7 mouse cellular contexts compared by ENCODE assay signal in the genomic region with DNA sequence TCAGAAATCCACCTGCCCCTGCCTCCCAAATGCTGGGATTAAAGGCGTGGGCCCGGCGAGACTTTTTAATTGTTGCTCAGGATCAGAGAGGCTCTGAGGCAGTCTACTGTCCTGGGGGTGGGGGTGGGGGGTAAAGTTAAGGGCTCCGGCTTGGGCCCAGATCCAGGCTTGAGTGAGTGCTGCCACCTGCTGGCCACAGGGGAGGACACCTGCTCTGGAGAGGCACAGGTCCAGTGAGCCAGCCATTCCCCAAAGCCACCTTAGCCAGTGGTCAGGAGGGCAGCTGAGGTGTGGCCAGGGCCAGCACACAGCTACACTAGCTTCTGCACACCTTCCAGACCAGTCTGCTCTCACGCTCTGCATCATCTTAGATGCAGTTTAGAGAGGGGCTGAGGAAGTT. TPM values are rescaled to one million over a fixed set of nuclear protein-coding genes. Genes with fewer than 3 reads are reported as not detected.
DNase-seq lines count a peak whose midpoint lies in the region; ATAC-seq and TF ChIP-seq lines count a peak whose summit lies in the region.

No protein-coding gene starts in this region.

- 4% methylated on average over 5 of the region's 5 CpGs for WGBS in forebrain, embryonic 14.5 days
- 5% methylated on average over 5 of the region's 5 CpGs for WGBS in hindbrain, embryonic 13.5 days
- 3% methylated on average over 5 of the region's 5 CpGs for WGBS in limb, embryonic 14.5 days
- WGBS in midbrain, embryonic 15.5 days, result 8% methylated on average over 5 of the region's 5 CpGs
- 24% methylated on average over 5 of the region's 5 CpGs for WGBS in spleen, adult 2 months

- peak; percentile 86 for TF ChIP-seq CTCF in spleen, adult 2 months (IDR thresholded peaks at IDR 0.05; ENCODE audit: extremely low read depth, insufficient read depth, insufficient read length, insufficient replicate concordance)

- H3K4me2 ChIP-seq in forebrain, embryonic 14.5 days (ENCODE audit: low read length), result no peak overlapping the region
- H3K4me2 ChIP-seq in hindbrain, embryonic 13.5 days, result no peak overlapping the region
- no peak overlapping the region for H3K4me2 ChIP-seq in limb, embryonic 14.5 days (replicated peaks; ENCODE audit: low read depth, low read length, severe bottlenecking)
- no peak overlapping the region for H3K4me2 ChIP-seq in midbrain, embryonic 15.5 days

- peaks cover 39% of the 10 kb centered on the region for H3K36me3 ChIP-seq in forebrain, embryonic 14.5 days (ENCODE audit: control insufficient read depth, insufficient read depth, low read length)
- H3K36me3 ChIP-seq in hindbrain, embryonic 13.5 days, result peaks cover 43% of the 10 kb centered on the region
- peaks cover 43% of the 10 kb centered on the region for H3K36me3 ChIP-seq in limb, embryonic 14.5 days (ENCODE audit: control insufficient read depth, insufficient read depth, low read length)
- peaks cover 33% of the 10 kb centered on the region for H3K36me3 ChIP-seq in midbrain, embryonic 15.5 days (replicated peaks)
- H3K36me3 ChIP-seq in spleen, adult 2 months (ENCODE audit: control insufficient read depth, insufficient read depth, low read length), result peaks cover 19% of the 10 kb centered on the region

- peaks cover 10% of the 10 kb centered on the region; the same call in 1 of the 2 replicates for H3K4me1 ChIP-seq in forebrain, embryonic 14.5 days (ENCODE audit: control insufficient read depth, insufficient read depth, low read length)
- H3K4me1 ChIP-seq in hindbrain, embryonic 13.5 days (replicated peaks), result peaks cover 41% of the 10 kb centered on the region
- peaks cover 15% of the 10 kb centered on the region; the same call in 1 of the 2 replicates for H3K4me1 ChIP-seq in limb, embryonic 14.5 days (ENCODE audit: control insufficient read depth, insufficient read depth, low read length)
- H3K4me1 ChIP-seq in midbrain, embryonic 15.5 days, result peaks cover 37% of the 10 kb centered on the region
- 0 out of 2 replicates have a peak, but pooled peaks cover 4% of the 10 kb centered on the region for H3K4me1 ChIP-seq in spleen, adult 2 months (ENCODE audit: control insufficient read depth, insufficient read depth, insufficient read length)

- no peak for TF ChIP-seq POLR2A in limb, embryonic 14.5 days (IDR thresholded peaks at IDR 0.05; ENCODE audit: borderline replicate concordance, extremely low read depth, insufficient read depth, insufficient read length)
- TF ChIP-seq POLR2A in spleen, adult 2 months (IDR thresholded peaks at IDR 0.05; ENCODE audit: low read depth, low read length), result no peak

- H3K4me3 ChIP-seq in forebrain, embryonic 14.5 days (ENCODE audit: low read depth, low read length), result no peak overlapping the region
- H3K4me3 ChIP-seq in hindbrain, embryonic 13.5 days, result no peak overlapping the region
- H3K4me3 ChIP-seq in limb, embryonic 14.5 days (replicated peaks; ENCODE audit: low read length), result no peak overlapping the region
- H3K4me3 ChIP-seq in midbrain, embryonic 15.5 days, result no peak overlapping the region
- no peak overlapping the region for H3K4me3 ChIP-seq in spleen, adult 2 months (ENCODE audit: extremely low read depth, insufficient read depth, insufficient read length)

- H3K9ac ChIP-seq in forebrain, embryonic 14.5 days (ENCODE audit: low read length), result no peak overlapping the region
- H3K9ac ChIP-seq in hindbrain, embryonic 13.5 days, result no peak overlapping the region
- no peak overlapping the region for H3K9ac ChIP-seq in limb, embryonic 14.5 days (ENCODE audit: low read depth, low read length, severe bottlenecking)
- H3K9ac ChIP-seq in midbrain, embryonic 15.5 days, result no peak overlapping the region

- ATAC-seq in forebrain, embryonic 14.5 days, result peak; percentile 54
- peak; percentile 9; the same call in 1 of the 2 replicates for ATAC-seq in hindbrain, embryonic 13.5 days (ENCODE audit: low FRiP score)
- ATAC-seq in limb, embryonic 14.5 days (ENCODE audit: low FRiP score, low read depth), result peak; percentile 49
- ATAC-seq in midbrain, embryonic 15.5 days (replicated peaks), result peak; percentile 43

- H3K27me3 ChIP-seq in forebrain, embryonic 14.5 days (replicated peaks; ENCODE audit: control insufficient read depth, insufficient read depth, low read length), result peaks cover 14% of the 10 kb centered on the region; the same call in 1 of the 2 replicates
- H3K27me3 ChIP-seq in hindbrain, embryonic 13.5 days, result peaks cover 44% of the 10 kb centered on the region
- H3K27me3 ChIP-seq in limb, embryonic 14.5 days (ENCODE audit: control insufficient read depth, insufficient read depth, low read length), result peaks cover 32% of the 10 kb centered on the region
- peaks cover 15% of the 10 kb centered on the region for H3K27me3 ChIP-seq in midbrain, embryonic 15.5 days (replicated peaks)
- H3K27me3 ChIP-seq in spleen, adult 2 months (ENCODE audit: control insufficient read depth, insufficient read depth, low read length), result peaks cover 14% of the 10 kb centered on the region

- H3K9me3 ChIP-seq in forebrain, embryonic 14.5 days (replicated peaks; ENCODE audit: control insufficient read depth, low read length), result no peaks in the 10 kb centered on the region
- H3K9me3 ChIP-seq in hindbrain, embryonic 13.5 days, result no peaks in the 10 kb centered on the region
- no peaks in the 10 kb centered on the region for H3K9me3 ChIP-seq in limb, embryonic 14.5 days (ENCODE audit: control insufficient read depth, low read length)
- H3K9me3 ChIP-seq in midbrain, embryonic 15.5 days, result no peaks in the 10 kb centered on the region

- H3K27ac ChIP-seq in forebrain, embryonic 14.5 days (ENCODE audit: low read depth, low read length), result 0 out of 2 replicates have a peak overlapping the region, but pooled peaks have one; percentile 11
- H3K27ac ChIP-seq in hindbrain, embryonic 13.5 days, result peak overlapping the region; percentile 58; the same call in 1 of the 2 replicates
- no peak overlapping the region for H3K27ac ChIP-seq in limb, embryonic 14.5 days (replicated peaks; ENCODE audit: low read depth, low read length)
- H3K27ac ChIP-seq in midbrain, embryonic 15.5 days, result no peak overlapping the region
- H3K27ac ChIP-seq in spleen, adult 2 months (ENCODE audit: insufficient read depth, low read length), result no peak overlapping the region

- peak; percentile 83 for DNase-seq in Muller cell, postnatal 12 days (ENCODE audit: inconsistent ontology term)
- peak; percentile 58 for DNase-seq in c-Kit-positive CD71-negative TER-119-negative erythroid progenitor cells, embryonic 14.5 days (ENCODE audit: low read depth)
- peak; percentile 73 for DNase-seq in forebrain, embryonic 14.5 days (ENCODE audit: low spot score)
- DNase-seq in limb, embryonic 14.5 days (ENCODE audit: low spot score), result peak; percentile 58
- peak; percentile 12 to 65 for DNase-seq in spleen, adult 2 months (ENCODE audit: low read depth in 1 of 2, low spot score in 2 of 2)

RNA-seq across cellular contexts. Expression of a gene that starts 35.0 kb away (rescaled TPM):
- polyA plus RNA-seq in forebrain, embryonic 14.5 days (2014; fragmentation: Nextera tagmentation; extraction: Ambion mirVana), result 37.0 and 43.8 TPM in 2 replicates
- 37.8 and 44.5 TPM in 2 replicates for polyA plus RNA-seq in hindbrain, embryonic 13.5 days (2015; fragmentation: Nextera tagmentation; extraction: Ambion mirVana)
- 45.9 and 48.9 TPM in 2 replicates for polyA plus RNA-seq in limb, embryonic 14.5 days (2012; rRNA removed)
- 50.2 and 53.9 TPM in 2 replicates for polyA plus RNA-seq in limb, embryonic 14.5 days (2014; fragmentation: Nextera tagmentation; extraction: Ambion mirVana)
- polyA plus RNA-seq in midbrain, embryonic 15.5 days (2015; fragmentation: Nextera tagmentation; extraction: Ambion mirVana), result 26.8 and 35.5 TPM in 2 replicates
- 23.4 and 23.9 TPM in 2 replicates for polyA plus RNA-seq in spleen, adult 2 months (2012; rRNA removed)

RNA-seq across cellular contexts. Expression of a gene that starts 35.2 kb away (rescaled TPM):
- 207 and 220 TPM in 2 replicates for polyA plus RNA-seq in forebrain, embryonic 14.5 days (2014; fragmentation: Nextera tagmentation; extraction: Ambion mirVana)
- polyA plus RNA-seq in hindbrain, embryonic 13.5 days (2015; fragmentation: Nextera tagmentation; extraction: Ambion mirVana), result 164 and 165 TPM in 2 replicates
- 182 and 259 TPM in 2 replicates for polyA plus RNA-seq in limb, embryonic 14.5 days (2012; rRNA removed)
- polyA plus RNA-seq in limb, embryonic 14.5 days (2014; fragmentation: Nextera tagmentation; extraction: Ambion mirVana), result 173 and 185 TPM in 2 replicates
- polyA plus RNA-seq in midbrain, embryonic 15.5 days (2015; fragmentation: Nextera tagmentation; extraction: Ambion mirVana), result 182 and 184 TPM in 2 replicates
- 24.7 and 34.9 TPM in 2 replicates for polyA plus RNA-seq in spleen, adult 2 months (2012; rRNA removed)

RNA-seq across cellular contexts. Expression of a gene that starts 46.5 kb away (rescaled TPM):
- 1.9 and 2.5 TPM in 2 replicates for polyA plus RNA-seq in forebrain, embryonic 14.5 days (2014; fragmentation: Nextera tagmentation; extraction: Ambion mirVana)
- 5.2 and 5.7 TPM in 2 replicates for polyA plus RNA-seq in hindbrain, embryonic 13.5 days (2015; fragmentation: Nextera tagmentation; extraction: Ambion mirVana)
- 3.3 and 4.8 TPM in 2 replicates for polyA plus RNA-seq in limb, embryonic 14.5 days (2012; rRNA removed)
- polyA plus RNA-seq in limb, embryonic 14.5 days (2014; fragmentation: Nextera tagmentation; extraction: Ambion mirVana), result 1.9 and 3.8 TPM in 2 replicates
- polyA plus RNA-seq in midbrain, embryonic 15.5 days (2015; fragmentation: Nextera tagmentation; extraction: Ambion mirVana), result 11.7 and 14.0 TPM in 2 replicates
- polyA plus RNA-seq in spleen, adult 2 months (2012; rRNA removed), result not detected in 2 replicates

Comparison
In these comparisons a context has a peak if more than half of its experiments do, and no peak if none do; other contexts are left out.
1. H3K27ac ChIP-seq: peak in forebrain, embryonic 14.5 days (single experiment) and hindbrain, embryonic 13.5 days (single experiment); none in limb, embryonic 14.5 days (single experiment), midbrain, embryonic 15.5 days (single experiment) and spleen, adult 2 months (single experiment).
2. Peak in every context shown above with its lines, with median percentiles within 50 percentile points of each other: DNase-seq and ATAC-seq.